Mouse (Mus musculus) retina, adult 2 months (tissue): ENCODE results near the gene H2-Ob.

Experiments used
- DNase-seq: peaks from one replicate; pipeline ENCODE4 v3.0.0-alpha.2; 2012; ENCODE audit warnings: low read depth, low spot score

The H2-Ob gene

DNA sequence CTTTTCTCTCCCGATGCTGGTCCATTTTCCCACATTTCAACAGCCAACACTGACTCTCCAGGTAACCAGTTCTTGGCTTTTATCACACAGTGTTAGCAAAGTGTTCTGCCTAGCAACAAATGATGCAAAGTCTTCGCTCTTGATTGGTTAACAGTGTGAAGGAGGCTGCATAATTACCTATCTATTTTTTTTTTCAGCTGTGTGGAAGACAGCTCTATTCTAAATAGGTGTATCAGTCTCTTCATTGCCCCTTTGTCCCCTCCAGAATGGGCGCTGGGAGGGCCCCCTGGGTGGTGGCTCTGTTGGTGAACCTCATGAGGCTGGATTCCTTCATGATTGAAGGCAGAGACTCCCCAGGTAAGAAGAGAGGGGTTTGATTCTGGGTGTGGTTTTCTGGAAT is at the start of gene H2-Ob:
Gene H2-Ob (plus strand): TSS at position 198 of the 400 bp plus-strand sequence.
- DNase-seq = no peak

DNA sequence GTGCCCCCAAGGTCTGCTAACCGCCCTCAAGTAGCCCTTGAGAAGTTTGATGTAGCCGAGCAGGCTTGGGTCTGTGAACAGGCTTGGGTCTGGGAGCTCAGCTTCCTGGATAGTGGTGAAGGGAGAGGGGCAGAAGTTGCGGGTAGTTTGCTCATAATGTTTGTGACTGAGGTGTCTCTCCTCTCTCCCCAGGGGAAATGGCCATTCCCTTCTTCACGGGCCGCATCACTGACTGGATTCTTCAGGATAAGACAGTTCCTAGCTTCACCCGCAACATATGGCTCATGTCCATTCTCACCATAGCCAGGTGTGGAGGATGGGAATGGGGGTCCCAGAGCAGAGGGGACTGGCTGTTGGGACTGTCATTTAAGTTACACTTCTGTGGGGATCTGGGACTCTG is 49.7 kb upstream of the H2-Ob start:
- no peak for DNase-seq

DNA sequence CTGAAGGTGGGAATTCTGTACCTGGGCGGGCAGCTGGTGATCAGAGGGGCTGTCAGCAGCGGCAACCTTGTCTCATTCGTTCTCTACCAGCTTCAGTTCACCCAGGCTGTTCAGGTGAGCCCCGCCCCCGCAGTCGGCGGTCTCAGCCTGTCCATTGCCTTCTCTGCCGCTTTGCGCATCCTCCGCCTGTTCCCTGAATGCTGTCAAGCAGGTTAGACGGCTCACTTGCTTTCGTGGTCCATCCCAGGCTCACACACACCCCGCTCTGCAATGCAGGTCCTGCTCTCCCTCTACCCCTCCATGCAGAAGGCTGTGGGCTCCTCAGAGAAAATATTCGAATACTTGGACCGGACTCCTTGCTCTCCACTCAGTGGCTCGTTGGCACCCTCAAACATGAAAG is 45.9 kb upstream of the H2-Ob start:
- DNase-seq = no peak

DNA sequence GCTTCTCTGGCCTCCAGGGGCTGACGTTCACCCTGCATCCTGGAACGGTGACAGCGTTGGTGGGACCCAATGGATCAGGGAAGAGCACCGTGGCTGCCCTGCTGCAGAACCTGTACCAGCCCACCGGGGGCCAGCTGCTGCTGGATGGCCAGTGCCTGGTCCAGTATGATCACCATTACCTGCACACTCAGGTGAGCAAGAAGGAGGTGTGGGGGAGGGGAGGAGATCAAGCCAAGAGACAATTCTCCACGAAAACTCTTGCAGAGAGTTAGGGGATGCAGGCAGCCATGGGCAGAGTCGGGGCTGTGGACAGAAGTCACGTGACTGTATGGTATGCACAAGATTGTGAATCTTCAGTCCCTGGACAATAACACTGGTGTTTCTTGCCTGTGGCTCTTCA is 45.2 kb upstream of the H2-Ob start:
- DNase-seq = no peak

DNA sequence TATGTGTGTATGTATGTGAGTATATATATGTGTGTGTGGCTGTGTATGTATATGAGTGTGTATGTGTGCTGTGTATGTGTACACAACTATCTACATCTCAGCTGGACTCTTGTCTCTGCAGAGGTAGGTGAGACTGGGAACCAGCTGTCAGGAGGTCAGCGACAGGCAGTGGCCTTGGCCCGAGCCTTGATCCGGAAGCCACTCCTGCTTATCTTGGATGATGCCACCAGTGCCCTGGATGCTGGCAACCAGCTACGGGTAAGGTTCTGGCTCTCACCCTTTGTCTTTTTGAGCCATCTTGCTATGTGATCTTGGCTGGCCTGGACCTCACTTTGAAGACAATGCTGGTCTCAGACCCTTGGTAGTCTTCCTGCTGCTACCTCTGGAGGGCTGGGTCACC is 44.0 kb upstream of the H2-Ob start:
- DNase-seq = no peak

DNA sequence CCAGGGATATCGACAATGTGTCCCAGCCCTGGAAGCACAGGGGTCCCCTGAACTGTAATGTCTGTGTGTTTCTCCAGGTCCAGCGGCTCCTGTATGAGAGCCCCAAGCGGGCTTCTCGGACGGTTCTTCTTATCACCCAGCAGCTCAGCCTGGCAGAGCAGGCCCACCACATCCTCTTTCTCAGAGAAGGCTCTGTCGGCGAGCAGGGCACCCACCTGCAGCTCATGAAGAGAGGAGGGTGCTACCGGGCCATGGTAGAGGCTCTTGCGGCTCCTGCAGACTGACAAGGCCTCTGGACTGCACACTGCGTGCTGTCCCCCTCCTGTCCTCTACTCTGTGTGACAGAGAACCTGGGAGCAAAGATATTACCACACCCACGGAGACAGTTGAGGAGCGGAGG is 42.2 kb upstream of the H2-Ob start:
- DNase-seq = no peak

DNA sequence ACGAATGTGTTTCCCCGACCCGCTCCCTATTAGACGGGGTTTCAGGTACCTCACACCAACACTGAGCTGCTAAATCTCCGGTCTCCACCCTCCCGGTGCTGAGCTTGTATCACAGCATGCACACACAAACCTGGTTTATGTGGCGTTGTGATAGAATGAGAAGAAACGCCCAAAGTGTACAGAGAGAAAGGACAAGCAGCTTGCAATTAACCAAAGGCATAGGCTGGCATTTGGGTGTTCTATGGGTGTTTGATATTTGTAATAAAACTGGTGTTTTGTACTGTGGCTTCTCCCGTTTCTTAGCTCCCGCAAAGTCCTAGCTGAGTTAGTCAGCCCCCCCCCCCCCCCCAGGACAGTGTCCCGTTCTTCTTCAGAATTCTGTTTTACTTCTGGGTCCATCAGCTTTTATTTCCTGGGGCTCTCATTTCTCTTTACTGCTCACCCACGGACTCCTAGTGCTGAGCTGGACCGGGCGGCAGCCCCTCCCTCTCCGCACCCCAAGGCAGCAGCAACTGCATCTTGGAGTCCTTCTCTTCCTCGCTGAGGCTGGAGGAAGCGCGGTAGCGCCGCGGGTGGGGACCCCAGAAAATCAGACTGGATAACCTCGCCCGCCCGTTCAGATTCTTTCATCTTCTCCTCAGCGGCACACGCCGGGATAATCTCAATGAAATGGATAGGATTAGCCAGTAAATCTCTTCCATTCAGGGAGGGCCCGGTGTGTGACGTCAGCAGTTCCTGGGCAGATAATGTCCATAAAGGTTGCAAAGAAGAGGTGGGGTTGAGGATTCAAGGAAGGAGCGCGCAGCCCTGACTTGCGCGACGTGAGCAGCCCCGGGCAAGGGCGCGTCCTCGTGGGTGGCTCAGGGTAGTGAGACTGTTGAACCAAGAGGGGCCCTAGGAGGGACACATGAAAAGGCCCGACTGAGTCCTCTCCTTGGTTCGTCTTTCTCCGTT is 41.5 kb upstream of the H2-Ob start, which contains the start of gene Psmb8:
Gene Psmb8 (plus strand): TSS at position 781 of the 954 bp plus-strand sequence.
- DNase-seq = peak; percentile 83

DNA sequence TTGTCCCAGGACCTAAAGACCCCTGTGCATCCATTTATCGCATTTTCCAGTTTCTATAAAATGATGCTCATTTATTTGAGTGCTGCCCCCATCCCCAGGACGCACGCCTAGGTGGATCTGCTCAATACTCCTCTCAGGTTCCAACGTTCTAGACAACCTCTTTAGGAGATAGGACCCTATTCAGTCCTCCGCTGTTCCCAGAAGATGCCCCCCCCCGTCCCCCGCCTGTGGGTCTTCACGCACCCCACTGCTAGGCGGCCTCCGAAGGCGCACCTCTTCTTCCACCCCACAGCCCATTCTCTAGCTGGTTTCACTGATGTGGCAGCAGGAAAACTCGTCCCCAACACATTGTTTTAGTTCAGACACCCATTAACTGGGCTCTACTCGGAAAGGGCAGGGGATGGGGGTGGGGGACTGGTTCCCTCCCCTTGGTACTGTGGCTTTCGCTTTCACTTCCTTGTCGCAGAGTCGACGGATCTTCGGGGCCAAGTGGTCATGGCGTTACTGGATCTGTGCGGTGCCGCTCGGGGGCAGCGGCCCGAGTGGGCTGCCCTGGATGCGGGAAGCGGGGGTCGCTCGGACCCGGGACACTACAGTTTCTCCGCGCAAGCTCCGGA is 40.7 kb upstream of the H2-Ob start:
- no peak for DNase-seq

DNA sequence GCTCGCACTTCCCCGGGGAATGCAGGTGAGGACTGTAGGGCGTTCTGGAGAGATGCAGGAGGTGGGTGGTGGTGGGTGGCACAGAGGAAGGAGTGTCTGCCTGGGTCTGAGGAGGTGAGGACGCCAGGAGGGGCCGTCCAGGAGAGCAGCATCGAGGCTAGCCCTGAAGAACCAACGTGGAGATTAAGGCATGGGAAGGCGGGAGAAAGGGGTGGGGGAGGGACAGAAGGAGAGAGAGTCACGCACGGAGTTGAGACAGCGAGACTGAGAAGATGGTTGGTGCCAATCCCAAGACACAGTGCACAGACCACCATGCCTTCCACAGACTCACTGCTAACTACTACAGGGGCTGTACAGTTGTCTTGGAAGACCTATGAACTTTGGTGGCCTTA is 40.2 kb upstream of the H2-Ob start:
- DNase-seq = no peak

DNA sequence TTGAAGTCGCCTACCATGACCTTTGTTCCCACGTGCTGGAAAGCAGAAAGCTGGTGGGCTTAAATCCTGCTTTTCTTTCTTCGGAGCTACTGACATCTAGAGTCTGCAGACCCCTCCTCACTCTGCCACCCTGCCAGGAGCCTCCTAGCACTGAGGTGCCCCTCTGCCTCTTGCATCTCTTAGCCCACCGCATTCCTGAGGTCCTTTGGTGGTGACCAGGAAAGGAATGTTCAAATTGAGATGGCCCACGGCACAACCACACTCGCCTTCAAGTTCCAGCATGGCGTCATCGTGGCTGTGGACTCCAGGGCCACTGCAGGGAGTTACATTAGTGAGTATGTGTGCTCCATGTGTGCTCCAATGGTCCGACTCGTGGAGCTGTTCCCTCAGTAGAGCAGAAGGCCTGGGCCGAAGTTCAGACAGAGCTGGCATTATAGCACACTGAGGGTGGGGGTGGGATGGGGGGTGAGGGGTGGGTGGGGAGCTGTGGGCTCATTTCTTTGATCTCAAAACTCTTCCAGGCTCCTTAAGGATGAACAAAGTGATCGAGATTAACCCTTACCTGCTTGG is 39.6 kb upstream of the H2-Ob start:
- DNase-seq = no peak

DNA sequence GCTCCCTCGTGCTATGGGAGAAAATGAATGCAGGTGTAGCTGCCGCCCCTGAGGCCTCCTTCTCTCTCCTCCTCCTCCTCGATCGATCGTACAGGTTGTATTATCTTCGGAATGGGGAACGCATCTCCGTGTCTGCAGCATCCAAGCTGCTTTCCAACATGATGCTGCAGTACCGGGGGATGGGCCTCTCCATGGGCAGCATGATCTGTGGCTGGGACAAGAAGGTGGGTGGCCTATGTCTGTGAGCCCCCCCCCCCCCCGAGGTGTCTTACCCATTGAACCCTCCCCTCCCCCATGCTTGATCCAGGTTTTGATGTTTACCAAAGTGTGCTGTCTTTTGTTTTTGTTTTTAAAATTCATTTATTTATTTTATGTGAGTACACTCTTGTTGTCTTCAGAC is 38.7 kb upstream of the H2-Ob start:
- DNase-seq = no peak

DNA sequence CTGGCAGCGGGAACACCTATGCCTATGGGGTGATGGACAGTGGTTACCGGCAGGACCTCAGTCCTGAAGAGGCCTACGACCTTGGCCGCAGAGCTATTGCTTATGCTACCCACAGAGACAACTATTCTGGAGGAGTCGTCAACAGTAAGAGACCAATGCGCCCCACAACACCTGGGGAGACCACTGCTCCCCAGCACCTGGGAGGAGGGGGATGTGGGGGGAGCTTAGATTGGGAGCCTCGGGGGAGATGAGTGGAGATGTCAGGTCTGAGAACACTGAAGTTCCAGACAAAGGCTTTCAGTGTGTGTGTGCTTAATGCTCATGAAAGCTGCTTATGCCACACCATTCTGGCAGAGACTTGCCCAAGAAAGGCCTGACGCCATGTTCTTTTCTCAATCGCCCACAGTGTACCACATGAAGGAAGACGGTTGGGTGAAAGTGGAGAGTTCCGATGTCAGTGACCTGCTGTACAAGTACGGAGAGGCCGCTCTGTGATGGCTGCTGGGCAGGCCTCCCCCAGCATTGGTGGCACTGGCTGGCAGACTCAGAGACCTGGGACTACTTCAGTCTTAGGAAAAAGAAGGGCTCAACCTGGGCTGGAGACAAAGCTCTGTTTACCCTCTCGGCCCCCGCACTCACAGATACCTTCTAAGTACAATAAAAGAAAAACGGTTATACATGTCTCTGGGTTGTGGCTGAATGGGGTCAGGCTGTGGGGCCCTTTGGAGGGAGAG is 37.8 kb upstream of the H2-Ob start:
- no peak for DNase-seq

DNA sequence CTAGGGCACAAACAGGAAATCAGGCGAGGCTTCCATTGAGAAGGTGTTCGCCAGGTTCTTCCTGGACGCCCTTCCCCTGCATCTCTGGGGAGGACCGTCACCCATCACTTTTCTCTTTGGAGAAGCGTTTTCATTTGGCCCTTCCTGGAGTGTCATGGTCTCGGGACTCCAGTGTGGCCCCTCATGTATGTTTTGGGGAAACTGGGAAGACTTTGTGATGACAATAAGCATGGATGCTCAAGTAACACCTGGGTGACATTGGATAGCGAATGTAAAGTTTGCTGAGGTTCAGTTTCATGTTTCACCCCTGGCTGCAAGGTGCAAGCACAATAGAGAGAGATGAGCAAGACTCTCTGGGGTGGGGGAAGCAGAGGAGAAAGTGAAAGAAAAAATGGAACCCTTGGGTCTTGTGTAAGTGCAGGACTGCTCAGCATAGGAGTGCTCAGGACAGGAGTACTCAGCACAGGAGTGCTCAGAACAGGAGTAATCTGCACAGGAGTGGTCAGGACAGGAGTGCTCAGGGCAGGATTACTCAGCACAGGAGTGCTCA is 37.1 kb upstream of the H2-Ob start:
- no peak for DNase-seq

DNA sequence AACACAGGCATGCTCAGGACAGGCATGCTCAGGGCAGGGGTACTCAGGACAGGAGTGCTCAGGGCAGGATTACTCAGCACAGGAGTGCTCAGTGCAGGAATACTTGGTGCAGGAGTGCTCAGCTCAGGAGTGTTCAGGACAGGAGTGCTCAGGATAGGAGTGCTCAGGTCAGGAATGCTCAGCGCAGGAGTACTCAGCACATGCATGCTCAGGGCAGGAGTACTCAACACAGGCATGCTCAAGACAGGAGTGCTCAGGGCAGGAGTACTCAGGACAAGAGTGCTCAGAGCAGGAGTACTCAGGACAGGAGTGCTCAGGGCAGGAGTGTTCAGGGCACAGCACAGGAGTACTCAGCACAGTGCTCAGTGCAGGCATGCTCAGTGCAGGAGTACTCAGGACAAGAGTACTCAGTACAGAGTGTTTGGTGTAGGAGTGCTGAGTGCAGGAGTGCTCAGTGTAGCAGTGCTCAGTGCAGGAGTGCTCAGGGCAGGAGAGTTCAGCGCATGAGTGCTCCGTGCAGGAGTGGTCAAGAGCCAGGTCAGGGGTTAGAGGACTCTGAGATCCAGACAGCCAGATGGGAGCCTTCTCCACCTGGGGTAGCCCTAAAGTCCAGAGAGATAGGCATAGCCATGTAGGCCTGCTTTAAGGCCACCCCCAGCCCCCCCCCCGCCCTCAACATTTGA is 35.8 kb upstream of the H2-Ob start:
- DNase-seq = no peak

DNA sequence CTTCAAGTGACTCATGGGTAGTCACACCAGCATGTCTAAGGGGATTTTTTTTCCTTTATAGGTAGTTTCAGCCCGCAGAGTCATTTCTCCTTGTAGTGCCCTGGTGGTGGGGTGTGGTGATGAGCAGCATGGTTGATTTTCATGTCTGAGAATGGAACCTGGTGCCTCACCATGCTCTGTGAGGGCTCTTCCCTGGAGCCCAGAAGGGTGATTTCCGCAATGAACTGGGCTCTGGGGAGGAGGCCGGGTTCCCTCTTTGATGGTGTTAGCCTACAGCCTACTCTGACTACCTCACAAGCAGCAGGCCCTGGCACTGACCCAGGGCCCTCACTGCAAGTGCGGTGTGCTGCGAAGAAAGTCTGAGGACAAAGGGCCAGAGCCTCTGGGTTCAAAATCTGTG is 35.3 kb upstream of the H2-Ob start, which contains the start of gene Tap2:
Gene Tap2 (plus strand): TSS at position 84 of the 400 bp plus-strand sequence.
- no peak for DNase-seq

DNA sequence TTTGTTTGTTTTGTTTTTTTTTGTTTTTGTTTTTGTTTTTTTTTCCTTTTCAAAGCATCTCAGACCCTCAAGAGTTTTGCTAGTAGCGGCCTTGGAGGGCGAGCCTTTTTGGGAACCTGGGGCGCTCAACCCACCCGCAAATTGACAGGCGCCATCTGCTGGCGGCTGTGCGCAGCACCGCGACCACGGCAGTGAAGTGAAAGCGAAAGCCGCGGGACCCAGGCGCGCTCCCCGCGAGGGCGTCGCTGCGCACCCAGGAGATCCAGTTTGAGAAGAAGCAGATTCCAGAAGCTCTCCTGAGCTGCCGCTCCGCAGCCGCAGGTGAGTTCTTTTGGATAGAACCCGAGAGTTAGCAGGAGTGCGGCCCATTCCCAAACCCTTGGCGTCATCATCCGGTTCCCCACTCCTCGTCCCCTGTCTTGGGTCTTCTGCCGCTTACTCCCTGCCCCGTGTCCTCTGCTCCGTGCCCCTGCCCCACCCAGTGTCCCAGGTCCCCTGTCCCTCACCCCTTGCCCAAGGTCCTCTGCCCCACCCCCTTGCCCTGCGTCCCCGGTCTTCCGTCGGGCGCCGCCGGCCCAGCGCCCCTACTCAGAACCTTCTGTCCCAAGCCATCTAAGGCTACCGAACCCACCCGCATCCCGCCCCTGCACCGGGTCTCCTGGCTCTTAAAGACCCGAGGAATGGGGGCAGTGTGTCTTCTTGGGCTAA is 34.2 kb upstream of the H2-Ob start:
- DNase-seq = peak; percentile 61

DNA sequence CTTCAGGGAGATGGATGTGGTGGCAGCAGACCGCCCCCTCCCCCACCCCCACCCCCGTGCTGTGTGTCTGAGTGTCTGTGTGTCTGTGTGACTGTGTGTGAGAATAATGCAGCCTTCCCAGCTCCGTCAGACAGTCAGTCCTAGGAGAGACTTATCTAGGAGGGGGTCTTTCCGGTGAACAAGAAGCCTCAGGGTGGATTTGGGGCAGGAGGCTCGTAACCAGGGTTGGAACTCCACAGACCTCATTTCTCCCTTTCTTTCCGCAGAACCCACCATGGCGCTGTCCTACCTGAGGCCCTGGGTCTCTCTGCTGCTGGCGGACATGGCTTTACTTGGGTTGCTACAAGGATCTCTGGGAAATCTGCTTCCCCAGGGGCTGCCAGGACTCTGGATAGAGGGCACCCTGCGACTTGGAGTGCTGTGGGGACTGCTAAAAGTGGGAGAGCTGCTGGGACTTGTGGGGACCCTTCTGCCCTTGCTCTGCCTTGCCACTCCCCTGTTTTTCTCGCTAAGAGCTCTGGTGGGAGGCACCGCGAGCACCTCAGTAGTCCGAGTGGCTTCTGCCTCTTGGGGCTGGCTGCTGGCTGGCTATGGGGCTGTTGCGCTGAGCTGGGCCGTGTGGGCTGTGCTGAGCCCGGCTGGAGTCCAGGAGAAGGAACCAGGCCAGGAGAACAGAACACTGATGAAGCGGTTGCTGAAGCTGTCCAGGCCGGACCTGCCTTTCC is 33.5 kb upstream of the H2-Ob start:
- DNase-seq = no peak

DNA sequence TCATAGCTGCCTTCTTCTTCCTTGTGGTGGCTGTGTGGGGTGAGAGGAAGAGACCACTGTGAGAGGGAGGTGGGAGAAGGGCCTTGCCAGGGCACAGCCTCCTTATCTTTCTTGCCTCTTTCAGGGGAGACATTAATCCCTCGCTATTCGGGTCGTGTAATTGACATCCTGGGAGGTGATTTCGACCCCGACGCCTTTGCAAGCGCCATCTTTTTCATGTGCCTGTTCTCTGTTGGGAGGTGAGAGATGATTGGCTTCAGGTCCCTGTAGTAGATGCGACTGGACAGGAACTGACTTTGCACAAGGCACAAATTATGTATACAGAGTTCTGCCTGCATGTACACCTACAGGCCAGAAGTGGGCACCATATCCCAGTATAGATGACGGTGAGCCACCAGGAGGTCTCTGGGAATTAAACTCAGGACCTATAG is 32.9 kb upstream of the H2-Ob start:
- DNase-seq = no peak

DNA sequence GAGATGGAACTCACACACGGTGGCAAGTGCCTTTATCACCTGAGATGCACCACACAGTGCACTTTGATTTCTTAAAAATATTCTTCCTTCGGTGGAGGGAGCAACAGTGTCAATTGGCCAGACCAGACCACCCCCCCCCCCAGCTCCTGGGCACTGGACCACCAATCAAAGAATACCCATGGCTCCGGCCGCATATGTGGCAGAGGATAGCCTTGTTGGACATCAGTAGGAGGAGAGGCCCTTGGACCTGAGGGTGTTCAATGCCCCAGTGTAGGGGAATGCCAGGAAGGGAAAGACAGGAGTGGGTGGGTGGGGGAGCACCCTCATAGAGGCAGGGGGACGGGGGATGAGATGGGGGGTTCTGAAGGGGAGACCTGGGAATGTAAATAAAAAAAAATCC is 32.0 kb upstream of the H2-Ob start:
- DNase-seq = no peak

DNA sequence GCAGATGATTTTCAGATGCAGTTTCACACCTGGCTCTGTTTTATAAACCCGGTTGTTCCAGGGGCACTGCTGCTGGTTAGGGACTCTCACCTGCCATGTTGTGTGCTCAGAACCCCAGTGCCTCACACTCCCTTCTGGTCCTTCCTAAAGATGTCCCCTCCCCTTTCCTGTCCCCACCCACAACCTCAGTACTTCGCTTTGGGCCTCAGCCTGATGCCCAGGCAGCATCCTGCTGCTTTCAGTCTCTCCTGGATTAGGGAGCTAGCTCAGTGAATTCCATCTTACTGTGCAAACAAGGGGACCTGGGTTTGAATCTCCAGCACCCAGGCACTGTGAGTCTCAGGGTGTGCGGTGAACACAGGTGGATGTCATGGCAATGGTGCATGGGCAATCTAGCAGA is 31.2 kb upstream of the H2-Ob start:
- DNase-seq = no peak
